Mouse (Mus musculus): Measurements from ENCODE around the gene Trmt61a. TPM values are rescaled to one million over a fixed set of nuclear protein-coding genes. Genes with fewer than 3 reads are reported as not detected.

Trmt61a gene
- polyA plus RNA-seq, 1 experiment from 2014 or later = 5.0 TPM

GRCm38 (mm10) chr12:111663228-111664143 lies 14.4 kb upstream of the Trmt61a start:
- Histone ChIP-seq H3K27ac (ENCODE audit: low read depth, low read length) (no peak overlapping the region), H3K4me1 (ENCODE audit: control insufficient read depth, insufficient read depth, low read length) (0 out of 2 replicates have a peak, but pooled peaks cover under 1% of the 10 kb centered on the region), H3K9me3 (ENCODE audit: control insufficient read depth, low read length) (no peaks in the 10 kb centered on the region), H3K9ac (replicated peaks; ENCODE audit: low read depth, low read length) (no peak overlapping the region), H3K4me3 (ENCODE audit: low read depth, low read length) (no peak overlapping the region), H3K27me3 (ENCODE audit: control insufficient read depth, insufficient read depth, low read length) (no peaks in the 10 kb centered on the region), H3K4me2 (ENCODE audit: low read depth, low read length) (no peak overlapping the region), H3K36me3 (ENCODE audit: control insufficient read depth, insufficient read depth, low read length) (no peaks in the 10 kb centered on the region)
- ATAC-seq (ENCODE audit: low read depth) = no peak
- WGBS = 81% methylated on average over 17 of the region's 17 CpGs

DNA sequence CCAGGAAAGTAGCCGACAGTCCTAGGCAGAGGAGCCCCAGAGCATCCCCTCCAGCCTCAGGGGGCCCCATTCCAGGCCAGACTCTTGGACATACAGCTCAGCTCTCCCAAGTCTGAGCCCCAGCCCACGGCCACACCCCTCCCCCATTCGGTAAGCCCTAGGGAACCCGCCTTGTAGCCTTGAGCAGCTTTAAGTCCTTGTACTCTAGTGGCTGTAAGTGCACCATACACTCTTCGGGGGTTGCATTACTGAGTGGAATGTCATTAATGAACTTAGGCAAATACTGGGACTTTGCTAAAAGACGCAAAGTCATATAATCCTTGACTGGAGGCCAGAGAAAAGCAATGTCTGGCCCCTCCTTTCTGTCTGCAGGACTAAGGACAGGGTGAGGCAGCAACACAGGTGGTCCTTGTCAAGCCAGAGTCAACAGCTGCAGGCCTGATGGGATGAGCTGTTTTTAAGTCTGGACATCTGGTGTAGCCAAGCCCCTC lies 13.7 kb upstream of the Trmt61a start:
- Histone ChIP-seq H3K27ac (ENCODE audit: low read depth, low read length) (no peak overlapping the region), H3K9me3 (ENCODE audit: control insufficient read depth, low read length) (no peaks in the 10 kb centered on the region), H3K27me3 (ENCODE audit: control insufficient read depth, insufficient read depth, low read length) (no peaks in the 10 kb centered on the region), H3K36me3 (ENCODE audit: control insufficient read depth, insufficient read depth, low read length) (0 out of 2 replicates have a peak, but pooled peaks cover 3% of the 10 kb centered on the region), H3K4me1 (ENCODE audit: control insufficient read depth, insufficient read depth, low read length) (peaks cover 7% of the 10 kb centered on the region; the same call in 1 of the 2 replicates), H3K4me2 (ENCODE audit: low read depth, low read length) (no peak overlapping the region), H3K4me3 (ENCODE audit: low read depth, low read length) (no peak overlapping the region), H3K9ac (replicated peaks; ENCODE audit: low read depth, low read length) (no peak overlapping the region)
- 60% methylated on average over 6 of the region's 6 CpGs for WGBS
- peak; percentile 9; the same call in 1 of the 2 replicates for ATAC-seq (ENCODE audit: low read depth)

GRCm38 (mm10) chr12:111665041-111665880 lies 12.6 kb upstream of the Trmt61a start:
- H3K4me3 ChIP-seq (ENCODE audit: low read depth, low read length) = no peak overlapping the region
- H3K9ac ChIP-seq (replicated peaks; ENCODE audit: low read depth, low read length) = no peak overlapping the region
- no peak overlapping the region for H3K27ac ChIP-seq (ENCODE audit: low read depth, low read length)
- peaks cover 14% of the 10 kb centered on the region for H3K4me1 ChIP-seq (ENCODE audit: control insufficient read depth, insufficient read depth, low read length)
- ATAC-seq (ENCODE audit: low read depth) = no peak
- H3K9me3 ChIP-seq (ENCODE audit: control insufficient read depth, low read length) = no peaks in the 10 kb centered on the region
- no peaks in the 10 kb centered on the region for H3K27me3 ChIP-seq (ENCODE audit: control insufficient read depth, insufficient read depth, low read length)
- 83% methylated on average over 13 of the region's 13 CpGs for WGBS
- H3K4me2 ChIP-seq (ENCODE audit: low read depth, low read length) = no peak overlapping the region
- H3K36me3 ChIP-seq (ENCODE audit: control insufficient read depth, insufficient read depth, low read length) = 0 out of 2 replicates have a peak, but pooled peaks cover 7% of the 10 kb centered on the region

- 0 out of 2 replicates have a peak, but pooled peaks cover 7% of the 10 kb centered on the region for H3K36me3 ChIP-seq (ENCODE audit: control insufficient read depth, insufficient read depth, low read length)
- no peak overlapping the region for H3K4me2 ChIP-seq (ENCODE audit: low read depth, low read length)
- H3K27ac ChIP-seq (ENCODE audit: low read depth, low read length) = no peak overlapping the region
- no peak overlapping the region for H3K9ac ChIP-seq (replicated peaks; ENCODE audit: low read depth, low read length)
- ATAC-seq (ENCODE audit: low read depth) = no peak
- H3K4me3 ChIP-seq (ENCODE audit: low read depth, low read length) = no peak overlapping the region
- 75% methylated on average over 13 of the region's 13 CpGs for WGBS
- no peaks in the 10 kb centered on the region for H3K9me3 ChIP-seq (ENCODE audit: control insufficient read depth, low read length)
- H3K4me1 ChIP-seq (ENCODE audit: control insufficient read depth, insufficient read depth, low read length) = peaks cover 17% of the 10 kb centered on the region
- no peaks in the 10 kb centered on the region for H3K27me3 ChIP-seq (ENCODE audit: control insufficient read depth, insufficient read depth, low read length)
These were observed 11.5 kb upstream of the Trmt61a start for GRCm38 (mm10) chr12:111666380-111666779.

- Histone ChIP-seq H3K27me3 (ENCODE audit: control insufficient read depth, insufficient read depth, low read length) (no peaks in the 10 kb centered on the region), H3K4me1 (ENCODE audit: control insufficient read depth, insufficient read depth, low read length) (peaks cover 17% of the 10 kb centered on the region), H3K9ac (replicated peaks; ENCODE audit: low read depth, low read length) (no peak overlapping the region), H3K36me3 (ENCODE audit: control insufficient read depth, insufficient read depth, low read length) (0 out of 2 replicates have a peak, but pooled peaks cover 7% of the 10 kb centered on the region), H3K9me3 (ENCODE audit: control insufficient read depth, low read length) (no peaks in the 10 kb centered on the region), H3K27ac (ENCODE audit: low read depth, low read length) (no peak overlapping the region), H3K4me3 (ENCODE audit: low read depth, low read length) (no peak overlapping the region), H3K4me2 (ENCODE audit: low read depth, low read length) (no peak overlapping the region)
- no peak for ATAC-seq (ENCODE audit: low read depth)
- 90% methylated on average over 5 of the region's 5 CpGs for WGBS
These were observed 10.5 kb upstream of the Trmt61a start for GRCm38 (mm10) chr12:111667421-111667820.

GRCm38 (mm10) chr12:111668457-111668912 lies 9.4 kb upstream of the Trmt61a start:
- Histone ChIP-seq H3K9me3 (ENCODE audit: control insufficient read depth, low read length) (no peaks in the 10 kb centered on the region), H3K9ac (replicated peaks; ENCODE audit: low read depth, low read length) (peak overlapping the region; percentile 28; the same call in 1 of the 2 replicates), H3K36me3 (ENCODE audit: control insufficient read depth, insufficient read depth, low read length) (0 out of 2 replicates have a peak, but pooled peaks cover 7% of the 10 kb centered on the region), H3K4me1 (ENCODE audit: control insufficient read depth, insufficient read depth, low read length) (peaks cover 21% of the 10 kb centered on the region), H3K4me2 (ENCODE audit: low read depth, low read length) (peak overlapping the region; percentile 96), H3K27ac (ENCODE audit: low read depth, low read length) (peak overlapping the region; percentile 72), H3K27me3 (ENCODE audit: control insufficient read depth, insufficient read depth, low read length) (no peaks in the 10 kb centered on the region), H3K4me3 (ENCODE audit: low read depth, low read length) (peak overlapping the region; percentile 85)
- peak; percentile 41; the same call in 1 of the 2 replicates for ATAC-seq (ENCODE audit: low read depth)
- WGBS = 1% methylated on average over 8 of the region's 8 CpGs

- Histone ChIP-seq H3K9me3 (ENCODE audit: control insufficient read depth, low read length) (no peaks in the 10 kb centered on the region), H3K4me2 (ENCODE audit: low read depth, low read length) (peak overlapping the region; percentile 96), H3K36me3 (ENCODE audit: control insufficient read depth, insufficient read depth, low read length) (0 out of 2 replicates have a peak, but pooled peaks cover 7% of the 10 kb centered on the region), H3K27me3 (ENCODE audit: control insufficient read depth, insufficient read depth, low read length) (no peaks in the 10 kb centered on the region), H3K9ac (replicated peaks; ENCODE audit: low read depth, low read length) (peak overlapping the region; percentile 93; the same call in 1 of the 2 replicates), H3K4me3 (ENCODE audit: low read depth, low read length) (peak overlapping the region; percentile 85), H3K27ac (ENCODE audit: low read depth, low read length) (peak overlapping the region; percentile 72), H3K4me1 (ENCODE audit: control insufficient read depth, insufficient read depth, low read length) (peaks cover 21% of the 10 kb centered on the region)
- no peak for ATAC-seq (ENCODE audit: low read depth)
- WGBS = 40% methylated on average over 23 of the region's 23 CpGs
These were observed 8.7 kb upstream of the Trmt61a start for GRCm38 (mm10) chr12:111669000-111669788.

DNA sequence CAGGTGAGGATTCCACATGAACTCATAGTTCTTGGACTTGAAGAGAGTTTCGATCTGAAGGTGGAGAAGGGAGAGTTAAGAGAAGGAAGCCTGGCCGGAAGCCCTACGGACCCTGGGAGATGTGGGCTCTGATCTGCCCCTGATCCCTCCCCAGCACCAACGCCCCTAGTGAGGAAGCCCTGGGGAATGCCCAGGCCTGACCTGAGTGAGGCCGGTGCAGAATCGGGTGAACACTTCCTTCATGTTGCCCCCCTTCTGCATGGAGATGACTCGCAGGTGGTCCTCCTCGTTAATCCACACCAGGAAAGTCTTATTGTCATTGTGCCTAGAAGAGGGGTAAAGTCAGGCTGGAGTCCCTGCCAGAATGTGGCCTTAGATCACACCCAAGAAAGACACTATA lies 7.9 kb upstream of the Trmt61a start:
- Histone ChIP-seq H3K27ac (ENCODE audit: low read depth, low read length) (0 out of 2 replicates have a peak overlapping the region, but pooled peaks have one; percentile 7), H3K27me3 (ENCODE audit: control insufficient read depth, insufficient read depth, low read length) (no peaks in the 10 kb centered on the region), H3K36me3 (ENCODE audit: control insufficient read depth, insufficient read depth, low read length) (0 out of 2 replicates have a peak, but pooled peaks cover 7% of the 10 kb centered on the region), H3K4me3 (ENCODE audit: low read depth, low read length) (peak overlapping the region; percentile 85), H3K4me1 (ENCODE audit: control insufficient read depth, insufficient read depth, low read length) (peaks cover 21% of the 10 kb centered on the region), H3K9me3 (ENCODE audit: control insufficient read depth, low read length) (no peaks in the 10 kb centered on the region), H3K9ac (replicated peaks; ENCODE audit: low read depth, low read length) (peak overlapping the region; percentile 93), H3K4me2 (ENCODE audit: low read depth, low read length) (peak overlapping the region; percentile 96)
- ATAC-seq (ENCODE audit: low read depth) = no peak
- WGBS = 33% methylated on average over 8 of the region's 8 CpGs

Data from neural tube, embryonic 14.5 days (tissue).